Mouse (Mus musculus) spleen, adult 2 months (tissue): Measurements from ENCODE around the gene Ubr4.
"Not testable (repeated sequence)": the region's sequence is repeated elsewhere in the genome, so short reads cannot be mapped to it uniquely, and the experiment has no call there.

Experiments used
- CTCF ChIP-seq: fragments of 200-500 bp; IDR thresholded peaks from 2 replicates; pipeline ENCODE4 v1.5.1; 2011; ENCODE audit warnings: mild to moderate bottlenecking, inconsistent platforms; ENCODE audit not compliant: insufficient read depth, insufficient read length, insufficient replicate concordance; ENCODE audit errors: extremely low read depth
- POLR2A ChIP-seq: fragments of 200-500 bp; IDR thresholded peaks from 2 replicates; pipeline ENCODE4 v1.6.1; 2011; ENCODE audit warnings: low read depth, low read length, inconsistent platforms

DNA sequence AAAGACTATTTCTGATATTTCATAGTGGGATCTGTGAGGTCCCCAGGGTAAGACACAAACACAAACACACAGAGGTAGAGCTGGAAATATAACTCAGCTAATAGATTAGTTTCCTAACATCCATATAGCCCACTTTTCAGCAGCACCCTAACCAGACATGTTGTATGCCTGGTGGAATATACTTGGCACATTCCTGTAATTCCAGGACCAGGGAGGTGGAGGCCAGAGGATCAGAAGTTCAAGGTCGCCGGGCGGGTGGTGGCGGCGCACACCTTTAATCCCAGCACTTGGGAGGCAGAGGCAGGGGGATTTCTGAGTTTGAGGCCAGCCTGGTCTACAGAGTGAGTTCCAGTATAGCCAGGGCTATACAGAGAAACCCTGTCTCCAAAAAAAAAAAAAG is 33.4 kb downstream of the Ubr4 start:
- not testable (repeated sequence) for TF ChIP-seq POLR2A, CTCF
